Mouse (Mus musculus) C2C12 (cell line): ENCODE measurements around the gene Pou6f1.

Experiments
- CTCF ChIP-seq: IDR thresholded peaks from one replicate; pipeline ENCODE4 v1.5.1; 2011; ENCODE audit not compliant: control insufficient read depth, insufficient read depth, insufficient read length
- MAX ChIP-seq: IDR thresholded peaks from one replicate; pipeline ENCODE4 v1.6.1; 2011; ENCODE audit warnings: mild to moderate bottlenecking, control low read depth
- MYOD1 ChIP-seq: IDR thresholded peaks from one replicate; pipeline ENCODE4 v1.6.1; 2011; ENCODE audit warnings: low read depth; ENCODE audit not compliant: control insufficient read depth, insufficient read length
- MYOG ChIP-seq: IDR thresholded peaks from one replicate; pipeline ENCODE4 v1.6.1; 2011; ENCODE audit not compliant: control insufficient read depth, insufficient read length; ENCODE audit errors: extremely low read depth
- USF1 ChIP-seq: IDR thresholded peaks from one replicate; pipeline ENCODE4 v1.6.1; 2011; ENCODE audit warnings: low read depth, mild to moderate bottlenecking, control low read depth, moderate library complexity

DNA sequence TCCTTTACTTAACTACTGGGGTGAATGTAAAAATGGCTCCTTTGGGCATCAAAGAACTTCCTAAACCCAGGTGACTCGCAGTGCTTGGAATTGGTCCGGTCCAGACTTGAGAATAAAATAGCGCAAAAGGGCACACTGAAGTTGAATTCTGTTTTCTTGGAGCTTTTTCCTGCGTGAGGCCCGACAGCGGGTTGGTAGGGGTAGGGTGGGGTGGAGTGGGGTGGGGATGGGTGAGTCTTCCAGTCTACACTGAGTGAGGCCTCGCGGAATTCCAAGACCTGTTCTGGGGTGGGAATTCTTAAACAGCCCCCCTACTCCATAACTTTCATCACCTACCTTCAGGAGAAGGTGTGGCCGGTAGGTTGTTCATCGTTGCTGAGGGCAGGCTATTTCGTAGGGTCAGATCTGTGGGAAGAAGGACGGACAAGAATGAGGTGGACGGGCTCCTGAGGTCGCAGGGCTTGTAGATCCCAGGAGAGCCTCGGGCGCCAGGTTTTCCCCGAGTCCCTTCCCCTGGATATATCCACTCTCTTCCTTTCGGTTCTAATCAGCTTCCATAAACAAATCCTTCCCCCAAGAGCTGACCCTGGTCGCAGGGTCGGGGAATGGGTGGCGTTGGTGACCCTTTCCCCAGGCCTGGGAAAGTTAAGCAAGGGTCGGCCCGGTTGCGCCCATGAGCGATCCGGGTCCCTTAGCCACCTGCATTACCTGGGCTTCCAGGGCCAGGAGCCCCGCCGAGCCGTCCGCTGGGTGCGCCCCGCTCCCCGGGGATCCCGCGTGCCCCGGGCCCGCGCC, 36.3 kb upstream of the Pou6f1 start:
- TF ChIP-seq CTCF = no peak
- no peak for TF ChIP-seq MAX
- no peak for TF ChIP-seq MYOD1
- no peak for TF ChIP-seq MYOG
- no peak for TF ChIP-seq USF1
